Mouse (Mus musculus): ENCODE data around the gene Car6. TPM values are rescaled to one million over a fixed set of nuclear protein-coding genes. Genes with fewer than 3 reads are reported as not detected.

Car6 gene
- total RNA-seq, 1 experiment: 0.18 TPM

DNA sequence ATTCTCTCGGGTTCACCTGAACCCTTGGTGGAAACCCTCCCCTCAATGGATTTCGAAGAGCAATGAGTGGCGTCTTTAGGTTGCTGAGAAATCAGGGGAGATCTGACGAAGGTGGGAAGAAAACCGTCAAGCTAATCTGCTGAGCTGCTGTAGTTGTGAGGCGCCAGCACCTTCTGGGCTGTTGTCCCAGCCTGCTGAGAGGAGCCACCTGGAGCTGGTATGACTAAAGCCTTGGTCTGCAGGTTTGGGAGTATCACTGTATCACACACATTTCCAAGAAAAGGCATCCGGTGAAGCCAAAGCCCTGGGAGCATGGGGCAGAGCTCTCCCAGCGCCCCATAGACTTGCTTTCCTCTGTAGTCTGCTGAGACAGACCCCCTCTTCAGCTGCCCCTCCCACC lies 30.7 kb upstream of the Car6 start:
- no peak overlapping the region for H3K4me3 ChIP-seq (ENCODE audit: insufficient read depth in 1 of 2, low read depth in 1 of 2, low read length in 2 of 2, poor library complexity in 1 of 2, severe bottlenecking in 1 of 2)
- no peaks in the 10 kb centered on the region for H3K36me3 ChIP-seq (ENCODE audit: control insufficient read depth, insufficient read depth, low read length, poor library complexity, severe bottlenecking)
- no peak overlapping the region for H3K9ac ChIP-seq (ENCODE audit: insufficient read depth, low read depth, low read length, poor library complexity, severe bottlenecking)
- no peak overlapping the region for H3K27ac ChIP-seq (ENCODE audit: insufficient read depth, low read depth, low read length, poor library complexity, severe bottlenecking)
- peaks cover 19 to 22% of the 10 kb centered on the region in 2 experiments for H3K4me1 ChIP-seq (ENCODE audit: control insufficient read depth in 2 of 2, insufficient read depth in 2 of 2, low read length in 2 of 2, poor library complexity in 1 of 2)
- no peaks in the 10 kb centered on the region for H3K9me3 ChIP-seq (ENCODE audit: control insufficient read depth, insufficient read depth, low read depth, low read length)
- no peak for TF ChIP-seq MAFK (IDR thresholded peaks at IDR 0.05; ENCODE audit: insufficient read depth, low read depth, low read length)
- no peak for TF ChIP-seq HCFC1 (IDR thresholded peaks at IDR 0.05; ENCODE audit: borderline replicate concordance, insufficient read depth, low read length)
- no peak for TF ChIP-seq CHD2 (IDR thresholded peaks at IDR 0.05; ENCODE audit: low read depth, low read length)
- TF ChIP-seq ZC3H11A (IDR thresholded peaks at IDR 0.05; ENCODE audit: borderline replicate concordance, low read depth, low read length): no peak
- no peak for TF ChIP-seq ZNF384 (IDR thresholded peaks at IDR 0.05; ENCODE audit: low read depth, low read length)
- in situ Hi-C loops (cut with MboI; ENCODE audit: low sequenced_read_pairs in 2 of 2, unreplicated experiment in 2 of 2): no loop called here
- DNase-seq (ENCODE audit: low read depth, low spot score): no peak

- no peak for DNase-seq (ENCODE audit: low read depth, low spot score)
- Histone ChIP-seq H3K36me3 (ENCODE audit: control insufficient read depth, insufficient read depth, low read length, poor library complexity, severe bottlenecking) (no peaks in the 10 kb centered on the region), H3K27ac (ENCODE audit: insufficient read depth, low read depth, low read length, poor library complexity, severe bottlenecking) (no peak overlapping the region), H3K9ac (ENCODE audit: insufficient read depth, low read depth, low read length, poor library complexity, severe bottlenecking) (no peak overlapping the region), H3K9me3 (ENCODE audit: control insufficient read depth, insufficient read depth, low read depth, low read length) (no peaks in the 10 kb centered on the region), H3K4me1 (ENCODE audit: control insufficient read depth in 2 of 2, insufficient read depth in 2 of 2, low read length in 2 of 2, poor library complexity in 1 of 2) (peaks cover 19 to 22% of the 10 kb centered on the region in 2 experiments), H3K4me3 (ENCODE audit: insufficient read depth in 1 of 2, low read depth in 1 of 2, low read length in 2 of 2, poor library complexity in 1 of 2, severe bottlenecking in 1 of 2) (no peak overlapping the region)
- in situ Hi-C loops (cut with MboI; ENCODE audit: low sequenced_read_pairs in 2 of 2, unreplicated experiment in 2 of 2): no loop called here
- TF ChIP-seq CHD2 (IDR thresholded peaks at IDR 0.05; ENCODE audit: low read depth, low read length): no peak
- TF ChIP-seq ZNF384 (IDR thresholded peaks at IDR 0.05; ENCODE audit: low read depth, low read length): no peak
- TF ChIP-seq HCFC1 (IDR thresholded peaks at IDR 0.05; ENCODE audit: borderline replicate concordance, insufficient read depth, low read length): no peak
- TF ChIP-seq MAFK (IDR thresholded peaks at IDR 0.05; ENCODE audit: insufficient read depth, low read depth, low read length): no peak
- no peak for TF ChIP-seq ZC3H11A (IDR thresholded peaks at IDR 0.05; ENCODE audit: borderline replicate concordance, low read depth, low read length)
These were observed 29.6 kb upstream of the Car6 start for GRCm38 (mm10) chr4:150230460-150231407.

DNA sequence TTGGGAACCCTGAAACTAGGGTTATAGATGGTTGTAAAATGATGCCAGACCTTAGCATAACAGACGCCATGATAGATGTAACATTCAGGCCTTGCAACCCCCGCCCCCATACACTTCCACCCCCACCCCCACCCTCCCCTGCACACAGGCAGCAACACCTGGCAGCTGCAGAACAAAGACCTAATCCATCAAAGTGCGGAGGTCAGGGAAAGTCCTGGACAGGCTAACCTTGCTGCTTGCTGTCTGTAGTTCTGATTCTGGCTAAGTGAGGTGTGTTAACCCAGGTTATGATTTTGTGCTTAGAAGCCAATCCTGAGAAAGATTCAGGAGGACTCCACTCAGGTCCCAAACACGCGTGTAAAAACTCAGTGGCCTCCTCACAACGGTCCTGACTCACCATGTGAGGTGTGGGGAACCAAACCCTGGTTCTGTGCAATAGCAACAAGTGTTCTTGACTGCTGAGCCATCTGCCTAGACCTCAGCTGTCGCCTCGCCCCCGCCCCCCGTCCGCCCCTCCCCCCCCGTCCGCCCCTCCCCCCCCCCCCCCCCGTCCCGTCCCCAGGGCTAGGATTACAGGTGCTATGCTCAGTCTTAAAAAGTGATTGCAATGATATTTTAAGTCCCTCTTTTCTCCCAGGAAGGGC lies 28.7 kb upstream of the Car6 start:
- no peaks in the 10 kb centered on the region for H3K36me3 ChIP-seq (ENCODE audit: control insufficient read depth, insufficient read depth, low read length, poor library complexity, severe bottlenecking)
- no peak overlapping the region for H3K9ac ChIP-seq (ENCODE audit: insufficient read depth, low read depth, low read length, poor library complexity, severe bottlenecking)
- peaks cover 14 to 20% of the 10 kb centered on the region in 2 experiments for H3K4me1 ChIP-seq (ENCODE audit: control insufficient read depth in 2 of 2, insufficient read depth in 2 of 2, low read length in 2 of 2, poor library complexity in 1 of 2)
- no peak for TF ChIP-seq HCFC1 (IDR thresholded peaks at IDR 0.05; ENCODE audit: borderline replicate concordance, insufficient read depth, low read length)
- TF ChIP-seq ZNF384 (IDR thresholded peaks at IDR 0.05; ENCODE audit: low read depth, low read length): no peak
- no peak for TF ChIP-seq MAFK (IDR thresholded peaks at IDR 0.05; ENCODE audit: insufficient read depth, low read depth, low read length)
- no peak for TF ChIP-seq ZC3H11A (IDR thresholded peaks at IDR 0.05; ENCODE audit: borderline replicate concordance, low read depth, low read length)
- no peak for TF ChIP-seq CHD2 (IDR thresholded peaks at IDR 0.05; ENCODE audit: low read depth, low read length)
- no peak overlapping the region for H3K27ac ChIP-seq (ENCODE audit: insufficient read depth, low read depth, low read length, poor library complexity, severe bottlenecking)
- H3K9me3 ChIP-seq (ENCODE audit: control insufficient read depth, insufficient read depth, low read depth, low read length): no peaks in the 10 kb centered on the region
- in situ Hi-C loops (cut with MboI; ENCODE audit: low sequenced_read_pairs in 2 of 2, unreplicated experiment in 2 of 2): no loop called here
- H3K4me3 ChIP-seq (ENCODE audit: insufficient read depth in 1 of 2, low read depth in 1 of 2, low read length in 2 of 2, poor library complexity in 1 of 2, severe bottlenecking in 1 of 2): no peak overlapping the region
- no peak for DNase-seq (ENCODE audit: low read depth, low spot score)

DNA sequence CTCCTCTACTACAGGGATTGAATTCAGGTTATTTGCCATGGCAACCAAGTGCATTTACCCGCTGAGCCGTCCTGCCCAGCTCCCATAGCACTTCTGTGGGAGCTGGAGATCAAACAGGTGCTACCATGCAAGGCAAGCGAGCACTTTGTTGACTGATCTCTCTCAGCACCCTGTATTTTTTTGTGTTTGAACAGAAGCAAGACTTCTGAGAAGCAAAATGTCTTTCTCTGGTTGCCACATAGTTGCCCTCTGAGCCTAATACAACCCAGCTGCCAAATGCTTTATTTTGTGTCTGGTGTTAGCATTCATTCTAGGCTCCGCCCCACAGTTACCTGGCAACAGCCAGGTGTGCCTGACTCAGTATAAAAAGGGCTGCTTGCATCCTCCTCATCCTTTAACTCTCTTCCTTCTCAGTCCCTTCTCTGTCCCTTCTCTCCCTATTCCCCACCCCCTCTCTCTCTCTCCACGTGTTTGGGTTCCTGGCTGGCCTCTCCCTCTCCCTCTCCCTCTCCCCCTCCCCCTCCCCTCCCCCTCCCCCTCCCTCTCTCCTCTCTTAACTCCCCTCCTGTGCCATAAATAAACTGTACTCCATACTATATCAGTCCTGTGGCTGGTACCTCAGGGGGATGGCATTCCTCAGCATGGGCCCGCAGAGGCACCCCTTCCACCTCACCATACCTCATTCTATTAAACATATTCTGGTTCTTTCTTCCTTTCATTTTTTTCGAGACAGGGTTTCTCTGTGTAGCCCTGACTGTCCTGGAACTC lies 27.6 kb upstream of the Car6 start:
- no peak for DNase-seq (ENCODE audit: low read depth, low spot score)
- in situ Hi-C loops (cut with MboI; ENCODE audit: low sequenced_read_pairs in 2 of 2, unreplicated experiment in 2 of 2): no loop called here
- TF ChIP-seq HCFC1 (IDR thresholded peaks at IDR 0.05; ENCODE audit: borderline replicate concordance, insufficient read depth, low read length) (no peak), MAFK (IDR thresholded peaks at IDR 0.05; ENCODE audit: insufficient read depth, low read depth, low read length) (no peak), ZNF384 (IDR thresholded peaks at IDR 0.05; ENCODE audit: low read depth, low read length) (no peak), CHD2 (IDR thresholded peaks at IDR 0.05; ENCODE audit: low read depth, low read length) (no peak), ZC3H11A (IDR thresholded peaks at IDR 0.05; ENCODE audit: borderline replicate concordance, low read depth, low read length) (no peak)
- no peak overlapping the region for H3K27ac ChIP-seq (ENCODE audit: insufficient read depth, low read depth, low read length, poor library complexity, severe bottlenecking)
- peaks cover 12 to 17% of the 10 kb centered on the region in 2 experiments for H3K4me1 ChIP-seq (ENCODE audit: control insufficient read depth in 2 of 2, insufficient read depth in 2 of 2, low read length in 2 of 2, poor library complexity in 1 of 2)
- H3K36me3 ChIP-seq (ENCODE audit: control insufficient read depth, insufficient read depth, low read length, poor library complexity, severe bottlenecking): no peaks in the 10 kb centered on the region
- no peak overlapping the region for H3K4me3 ChIP-seq (ENCODE audit: insufficient read depth in 1 of 2, low read depth in 1 of 2, low read length in 2 of 2, poor library complexity in 1 of 2, severe bottlenecking in 1 of 2)
- H3K9ac ChIP-seq (ENCODE audit: insufficient read depth, low read depth, low read length, poor library complexity, severe bottlenecking): no peak overlapping the region
- H3K9me3 ChIP-seq (ENCODE audit: control insufficient read depth, insufficient read depth, low read depth, low read length): no peaks in the 10 kb centered on the region
